Mouse (Mus musculus) lung, adult 10 weeks (tissue): ENCODE data around the gene Dsn1. TPM values are rescaled to one million over a fixed set of nuclear protein-coding genes. Genes with fewer than 3 reads are reported as not detected.

Source experiments
- polyA plus RNA-seq: library from polyadenylated mRNA; stranded (reverse); fragments of 350-450 nt; fragmentation: Illumina TruSeq; extraction: RNeasy Lipid Tissue Mini Kit (QIAGEN cat#74804); gene quantifications from one replicate; pipeline ENCODE4 v1.2.3, GENCODE M21; 2014; ENCODE audit warnings: low read depth, low replicate concordance; ENCODE audit not compliant: insufficient read depth

Gene Dsn1
- 1.9 TPM for polyA plus RNA-seq

GRCm38 (mm10) chr2:157006511-157007233 is at the start of gene Dsn1:
TSS of gene Dsn1 (minus strand) at chr2:157007154.

GRCm38 (mm10) chr2:156991470-156992319 is 15.3 kb downstream of the Dsn1 start, which contains the start of gene Ndrg3:
TSS of gene Ndrg3 (minus strand) at chr2:156992056.

Other genes starting within 250 kb of the Dsn1 start
- 202 TPM for gene Myl9, start 231.7 kb downstream of the Dsn1 start, polyA plus RNA-seq
- 4.4 TPM for gene Tgif2, start 167.1 kb downstream of the Dsn1 start, polyA plus RNA-seq
- gene 4930518I15Rik, start 149.2 kb downstream of the Dsn1 start, polyA plus RNA-seq: 0.30 TPM
- 114 TPM for gene Rab5if, start 144.0 kb downstream of the Dsn1 start, polyA plus RNA-seq
- 0.90 TPM for gene Sla2, start 120.0 kb downstream of the Dsn1 start, polyA plus RNA-seq
- 24.7 TPM for gene Ndrg3, start 15.1 kb downstream of the Dsn1 start, polyA plus RNA-seq
- gene Soga1, start 72.1 kb upstream of the Dsn1 start, polyA plus RNA-seq: 3.7 TPM
- gene Tldc2, start 79.9 kb upstream of the Dsn1 start, polyA plus RNA-seq: not detected
- 68.5 TPM for gene Samhd1, start 128.1 kb upstream of the Dsn1 start, polyA plus RNA-seq
- gene Rbl1, start 197.4 kb upstream of the Dsn1 start, polyA plus RNA-seq: 4.2 TPM